Mouse (Mus musculus) liver, embryonic 16.5 days (tissue): Measurements from ENCODE around the gene Syt2. TPM values are rescaled to one million over a fixed set of nuclear protein-coding genes. Genes with fewer than 3 reads are reported as not detected.

Experiments
- ATAC-seq: fragments of 200-750 bp; cut with Nextera tagmentation; 2 replicates; pipeline ENCODE4 v1.8.0; 2017; ENCODE audit warnings: low read depth, mild to moderate bottlenecking, moderate number of reproducible peaks, moderate library complexity
- H3K27ac ChIP-seq: fragments of 300-500 bp; sonication (generic); 2 replicates; pipeline ENCODE4 v1.5.1; 2014; ENCODE audit warnings: mild to moderate bottlenecking, low read length
- H3K27me3 ChIP-seq: fragments of 300-500 bp; sonication (generic); 2 replicates; pipeline ENCODE4 v1.6.1; 2014; ENCODE audit warnings: low read depth, low read length, mixed read lengths; ENCODE audit not compliant: control insufficient read depth, insufficient read depth
- H3K36me3 ChIP-seq: fragments of 300-500 bp; sonication (generic); 2 replicates; pipeline ENCODE4 v1.6.1; 2014; ENCODE audit warnings: mild to moderate bottlenecking; ENCODE audit not compliant: control insufficient read depth, insufficient read depth
- H3K4me1 ChIP-seq: fragments of 300-500 bp; sonication (generic); 2 replicates; pipeline ENCODE4 v1.6.1; 2014; ENCODE audit warnings: low read depth, low read length, mixed read lengths; ENCODE audit not compliant: control insufficient read depth
- H3K4me2 ChIP-seq: fragments of 300-500 bp; sonication (generic); 2 replicates; pipeline ENCODE4 v1.6.1; 2014; ENCODE audit warnings: low read depth, low read length, mixed read lengths
- H3K4me3 ChIP-seq: fragments of 300-500 bp; sonication (generic); 2 replicates; pipeline ENCODE4 v1.5.1; 2014; ENCODE audit warnings: low read depth, mild to moderate bottlenecking, low read length
- H3K9ac ChIP-seq: fragments of 300-500 bp; sonication (generic); 2 replicates; pipeline ENCODE4 v1.6.1; 2014; ENCODE audit warnings: low read depth, low read length
- H3K9me3 ChIP-seq: fragments of 300-500 bp; sonication (generic); replicated peaks from 2 replicates; pipeline ENCODE4 v1.6.1; 2016; ENCODE audit warnings: low read length; ENCODE audit not compliant: control insufficient read depth
- WGBS: fragments of 180-500 bp; shearing (Covaris S2); extraction: QIAGEN DNeasy Blood & Tissue Kit; methylation state at CpG from one replicate; pipeline ENCODE4 v1.1.7; 2014; ENCODE audit not compliant: insufficient replicate concordance; 5-methylcytosine and 5-hydroxymethylcytosine counted together
- polyA plus RNA-seq: library from polyadenylated mRNA; unstranded; fragments of >200 nt; fragmentation: Nextera tagmentation; extraction: Ambion mirVana; gene quantifications from 2 replicates; pipeline ENCODE4 v1.2.1, GENCODE M21; 2015

The Syt2 gene
- polyA plus RNA-seq = 0.02 and 0.04 TPM in 2 replicates

- peak within 1 kb of the TSS; percentile 45 for H3K4me3 ChIP-seq
- 0 out of 2 replicates have a peak, but pooled peaks have one; percentile 9 for ATAC-seq
- WGBS = 1% methylated on average over 53 of the region's 63 CpGs
Measured at GRCm38 (mm10) chr1:134646261-134646962, at the start of gene Syt2. TSS of gene Syt2 (plus strand) at chr1:134646677.

DNA sequence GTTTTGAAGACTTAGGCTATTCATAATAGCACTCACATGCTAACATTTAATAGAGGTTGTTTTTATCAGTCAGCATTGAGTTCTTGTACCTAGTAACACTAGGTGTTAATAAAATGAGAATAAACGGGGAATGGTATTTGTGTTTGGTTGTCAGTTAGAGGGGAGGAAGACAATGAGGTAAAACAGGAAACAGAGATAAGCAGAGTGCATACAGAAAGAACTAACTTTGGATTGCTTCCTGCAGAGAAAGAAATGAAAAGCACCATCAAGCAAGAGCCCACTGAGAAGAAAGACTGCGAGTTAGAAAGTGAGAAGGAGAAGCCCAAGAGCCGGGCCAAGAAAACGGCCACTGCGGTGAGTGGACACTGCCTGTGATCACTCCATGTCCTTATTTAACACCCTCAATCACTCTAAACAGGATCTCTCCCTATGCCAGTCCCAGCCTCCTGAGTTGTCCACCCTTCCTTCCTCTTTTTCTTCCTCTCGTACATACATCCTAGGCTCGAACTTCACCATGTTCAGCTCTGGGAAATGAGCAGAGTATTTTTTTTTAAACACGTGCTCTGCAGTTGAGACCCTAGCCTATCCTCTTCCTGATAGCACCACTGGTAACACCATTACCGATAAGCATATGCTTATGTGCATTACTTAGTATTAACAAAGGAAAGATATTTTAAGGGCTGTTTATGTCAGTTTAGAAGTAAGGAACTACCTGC lies 49.0 kb upstream of the Syt2 start:
- 27% methylated on average over 9 of the region's 9 CpGs for WGBS
- no peaks in the 10 kb centered on the region for H3K9me3 ChIP-seq
- no peak overlapping the region for H3K9ac ChIP-seq
- peaks cover 2% of the 10 kb centered on the region; the same call in 1 of the 2 replicates for H3K4me1 ChIP-seq
- no peaks in the 10 kb centered on the region for H3K36me3 ChIP-seq
- no peaks in the 10 kb centered on the region for H3K27me3 ChIP-seq
- no peak overlapping the region for H3K27ac ChIP-seq
- ATAC-seq = no peak
- no peak overlapping the region for H3K4me3 ChIP-seq
- H3K4me2 ChIP-seq = no peak overlapping the region

More at GRCm38 (mm10) chr1:134646261-134646962, at the start of gene Syt2:
- no peaks in the 10 kb centered on the region for H3K4me1 ChIP-seq
- H3K9me3 ChIP-seq = no peaks in the 10 kb centered on the region
- peaks cover 68% of the 10 kb centered on the region for H3K27me3 ChIP-seq
- no peaks in the 10 kb centered on the region for H3K36me3 ChIP-seq
- H3K4me2 ChIP-seq = peak within 1 kb of the TSS; percentile 62
- H3K27ac ChIP-seq = no peak within 1 kb of the TSS
- H3K9ac ChIP-seq = no peak within 1 kb of the TSS

GRCm38 (mm10) chr1:134604086-134604485 lies 42.4 kb upstream of the Syt2 start:
- Histone ChIP-seq H3K9me3 (no peaks in the 10 kb centered on the region), H3K4me3 (no peak overlapping the region), H3K4me1 (no peaks in the 10 kb centered on the region), H3K9ac (no peak overlapping the region), H3K27ac (no peak overlapping the region), H3K27me3 (no peaks in the 10 kb centered on the region), H3K36me3 (peaks cover 2% of the 10 kb centered on the region), H3K4me2 (no peak overlapping the region)
- WGBS = 81% methylated on average over 2 of the region's 2 CpGs
- ATAC-seq = no peak

DNA sequence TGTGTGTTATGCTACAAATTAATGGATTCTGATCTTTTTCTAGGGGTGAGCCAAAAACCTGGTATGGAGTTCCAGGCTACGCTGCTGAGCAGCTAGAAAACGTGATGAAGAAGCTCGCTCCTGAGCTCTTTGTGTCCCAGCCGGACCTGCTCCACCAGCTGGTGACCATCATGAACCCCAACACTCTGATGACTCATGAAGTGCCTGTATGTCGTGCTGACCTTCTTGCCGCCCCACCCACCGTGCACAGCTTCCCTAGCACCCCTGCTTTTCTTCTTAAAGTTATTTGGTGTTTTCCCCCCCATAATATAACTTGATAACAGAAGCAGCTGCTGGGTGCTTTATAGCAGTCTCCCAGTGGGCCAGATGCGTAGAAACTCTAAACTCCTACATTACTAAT lies 40.8 kb upstream of the Syt2 start:
- Histone ChIP-seq H3K27me3 (no peaks in the 10 kb centered on the region), H3K27ac (no peak overlapping the region), H3K4me2 (no peak overlapping the region), H3K4me1 (no peaks in the 10 kb centered on the region), H3K9ac (no peak overlapping the region), H3K36me3 (peaks cover 2% of the 10 kb centered on the region), H3K4me3 (no peak overlapping the region), H3K9me3 (no peaks in the 10 kb centered on the region)
- no peak for ATAC-seq
- WGBS = 74% methylated on average over 8 of the region's 8 CpGs

DNA sequence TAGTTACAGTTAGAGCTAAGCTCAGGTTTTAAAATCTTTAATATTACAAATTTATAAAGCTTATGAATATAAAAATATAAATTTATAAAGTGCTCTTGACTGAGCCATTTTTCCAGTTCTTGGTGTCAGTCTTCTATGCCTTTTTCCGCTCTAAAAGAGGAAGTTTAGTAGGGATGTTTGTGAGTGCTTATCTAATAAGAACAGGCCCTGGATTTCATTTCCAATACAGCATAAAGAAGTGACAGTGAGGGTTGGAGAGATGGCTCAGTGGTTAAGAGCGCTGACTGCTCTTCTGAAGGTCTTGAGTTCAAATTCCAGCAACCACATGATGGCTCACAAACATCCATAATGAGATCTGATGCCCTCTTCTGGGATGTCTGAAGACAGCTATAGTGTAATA lies 40.1 kb upstream of the Syt2 start:
- H3K9me3 ChIP-seq = no peaks in the 10 kb centered on the region
- H3K4me1 ChIP-seq = no peaks in the 10 kb centered on the region
- WGBS = 46% methylated on average over 2 of the region's 2 CpGs
- H3K4me2 ChIP-seq = no peak overlapping the region
- H3K27ac ChIP-seq = no peak overlapping the region
- no peak overlapping the region for H3K4me3 ChIP-seq
- no peaks in the 10 kb centered on the region for H3K27me3 ChIP-seq
- no peak overlapping the region for H3K9ac ChIP-seq
- peaks cover 2% of the 10 kb centered on the region for H3K36me3 ChIP-seq
- no peak for ATAC-seq

- Histone ChIP-seq H3K9me3 (no peaks in the 10 kb centered on the region), H3K27ac (no peak overlapping the region), H3K9ac (no peak overlapping the region), H3K27me3 (no peaks in the 10 kb centered on the region), H3K4me2 (no peak overlapping the region), H3K36me3 (peaks cover 2% of the 10 kb centered on the region), H3K4me3 (no peak overlapping the region), H3K4me1 (no peaks in the 10 kb centered on the region)
- 76% methylated on average over 1 of the region's 1 CpGs for WGBS
- ATAC-seq = no peak
Measured at GRCm38 (mm10) chr1:134607279-134607678, 39.2 kb upstream of the Syt2 start.

DNA sequence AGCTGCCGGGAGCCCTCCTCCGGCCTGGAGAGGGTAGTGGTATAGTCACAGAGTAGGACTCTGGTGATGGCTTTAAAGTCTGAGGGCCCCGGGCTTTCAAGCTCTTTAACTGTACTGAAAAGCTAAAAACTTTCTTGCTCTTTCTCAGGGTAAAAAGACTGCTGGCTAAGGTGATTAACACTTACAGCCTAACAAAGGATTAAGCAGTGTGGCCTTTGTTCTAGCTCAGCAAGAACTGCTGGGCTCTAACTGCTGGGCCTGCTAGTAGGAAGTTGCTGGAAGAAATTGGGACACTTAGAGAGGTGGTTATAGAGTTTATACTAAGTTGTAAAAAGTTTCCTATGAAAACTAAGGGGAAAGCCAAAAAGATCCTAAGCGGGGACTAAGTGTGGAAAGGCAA lies 37.3 kb upstream of the Syt2 start:
- Histone ChIP-seq H3K4me1 (no peaks in the 10 kb centered on the region), H3K4me2 (no peak overlapping the region), H3K36me3 (peaks cover 10% of the 10 kb centered on the region), H3K4me3 (no peak overlapping the region), H3K9ac (no peak overlapping the region), H3K27ac (no peak overlapping the region), H3K9me3 (no peaks in the 10 kb centered on the region), H3K27me3 (no peaks in the 10 kb centered on the region)
- 78% methylated on average over 4 of the region's 4 CpGs for WGBS
- ATAC-seq = no peak

- no peak overlapping the region for H3K9ac ChIP-seq
- H3K4me2 ChIP-seq = no peak overlapping the region
- 0 out of 2 replicates have a peak, but pooled peaks cover 3% of the 10 kb centered on the region for H3K4me1 ChIP-seq
- ATAC-seq = peak; percentile 78
- WGBS = 41% methylated on average over 5 of the region's 5 CpGs
- H3K27me3 ChIP-seq = no peaks in the 10 kb centered on the region
- H3K9me3 ChIP-seq = no peaks in the 10 kb centered on the region
- no peak overlapping the region for H3K27ac ChIP-seq
- H3K4me3 ChIP-seq = no peak overlapping the region
- H3K36me3 ChIP-seq = peaks cover 10% of the 10 kb centered on the region
Measured at GRCm38 (mm10) chr1:134614554-134614953, 31.9 kb upstream of the Syt2 start.

- Histone ChIP-seq H3K27ac (no peak overlapping the region), H3K9me3 (no peaks in the 10 kb centered on the region), H3K4me1 (0 out of 2 replicates have a peak, but pooled peaks cover 3% of the 10 kb centered on the region), H3K4me3 (no peak overlapping the region), H3K27me3 (no peaks in the 10 kb centered on the region), H3K4me2 (no peak overlapping the region), H3K36me3 (peaks cover 10% of the 10 kb centered on the region), H3K9ac (no peak overlapping the region)
- peak; percentile 94 for ATAC-seq
- WGBS = 30% methylated on average over 2 of the region's 2 CpGs
Measured at GRCm38 (mm10) chr1:134614988-134615387, 31.5 kb upstream of the Syt2 start.
